Mouse (Mus musculus): ENCODE data around the gene Pla2g16.

DNA sequence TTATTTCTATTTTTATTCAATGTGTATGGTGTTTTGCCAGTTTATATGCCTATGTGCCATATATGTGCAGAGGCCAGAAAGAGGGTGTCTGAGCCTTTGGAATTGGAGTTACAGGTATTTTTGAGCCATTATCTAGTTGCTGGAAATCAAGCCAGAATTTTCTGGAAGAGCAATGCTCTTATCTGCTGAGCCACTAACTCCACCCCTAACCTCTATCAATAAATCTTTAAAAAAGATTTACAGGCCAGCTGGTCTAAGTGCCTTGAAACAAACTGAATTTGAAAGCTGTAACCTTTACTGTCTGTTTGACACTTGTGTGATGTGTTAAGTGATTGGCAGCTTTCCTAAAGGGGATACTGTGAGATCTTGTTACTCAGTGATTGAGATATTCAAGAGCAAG lies 33.5 kb upstream of the Pla2g16 start:
- TF ChIP-seq POLR2A (IDR thresholded peaks at IDR 0.05; ENCODE audit: control insufficient read depth, low read depth, low read length) (no peak), CTCF (IDR thresholded peaks at IDR 0.05; ENCODE audit: control insufficient read depth, insufficient read depth, insufficient replicate concordance, low read depth, low read length) (no peak)
